ENCODE assay signal across 10 mouse cellular contexts in genomic region chr5:122146609-122147008, GRCm38 (mm10). TPM values are rescaled to one million over a fixed set of nuclear protein-coding genes. Genes with fewer than 3 reads are reported as not detected.
DNase-seq lines count a peak whose midpoint lies in the region; ATAC-seq and TF ChIP-seq lines count a peak whose summit lies in the region.
"Had no signal": no experiment of that assay in that cellular context is flagged by ENCODE, and none has a peak within 500 bp of the region (broad histone marks: within the 10 kb centered on the region; RNA-seq: fewer than 3 reads in every experiment).

No protein-coding gene starts in this region.

- no peaks in the 10 kb centered on the region for H3K9me3 ChIP-seq in forebrain, postnatal 0 days (ENCODE audit: low read length)
- H3K9me3 ChIP-seq in forebrain, embryonic 14.5 days (replicated peaks; ENCODE audit: control insufficient read depth, low read length): no peaks in the 10 kb centered on the region
- no peaks in the 10 kb centered on the region for H3K9me3 ChIP-seq in midbrain, embryonic 10.5 days (replicated peaks)
- no peaks in the 10 kb centered on the region for H3K9me3 ChIP-seq in midbrain, embryonic 13.5 days
- no peaks in the 10 kb centered on the region for H3K9me3 ChIP-seq in limb, embryonic 11.5 days (ENCODE audit: control insufficient read depth, low read length)
- no peaks in the 10 kb centered on the region for H3K9me3 ChIP-seq in stomach, embryonic 16.5 days (replicated peaks; ENCODE audit: control insufficient read depth, low read length)
- H3K9me3 ChIP-seq in forebrain, embryonic 13.5 days (replicated peaks): no peaks in the 10 kb centered on the region

- H3K4me3 ChIP-seq in forebrain, postnatal 0 days (ENCODE audit: low read depth, low read length): no peak overlapping the region
- H3K4me3 ChIP-seq in forebrain, embryonic 14.5 days (ENCODE audit: low read depth, low read length): no peak overlapping the region
- H3K4me3 ChIP-seq in midbrain, embryonic 10.5 days: no peak overlapping the region
- H3K4me3 ChIP-seq in midbrain, embryonic 13.5 days (replicated peaks): no peak overlapping the region
- H3K4me3 ChIP-seq in limb, embryonic 11.5 days (ENCODE audit: low read depth, low read length): no peak overlapping the region
- no peak overlapping the region for H3K4me3 ChIP-seq in stomach, embryonic 16.5 days (replicated peaks; ENCODE audit: low read length)
- H3K4me3 ChIP-seq in forebrain, embryonic 13.5 days: no peak overlapping the region

- no peaks in the 10 kb centered on the region for H3K4me1 ChIP-seq in forebrain, postnatal 0 days (ENCODE audit: insufficient read depth)
- H3K4me1 ChIP-seq in forebrain, embryonic 14.5 days (ENCODE audit: control insufficient read depth, insufficient read depth, low read length): no peaks in the 10 kb centered on the region
- peaks cover 11% of the 10 kb centered on the region; the same call in 1 of the 2 replicates for H3K4me1 ChIP-seq in midbrain, embryonic 10.5 days
- H3K4me1 ChIP-seq in midbrain, embryonic 13.5 days (replicated peaks): no peaks in the 10 kb centered on the region
- peaks cover 11% of the 10 kb centered on the region; the same call in 1 of the 2 replicates for H3K4me1 ChIP-seq in limb, embryonic 11.5 days (ENCODE audit: control insufficient read depth, insufficient read depth, low read length)
- H3K4me1 ChIP-seq in stomach, embryonic 16.5 days (ENCODE audit: control insufficient read depth, insufficient read depth, low read length): peaks cover 8% of the 10 kb centered on the region; the same call in 1 of the 2 replicates
- H3K4me1 ChIP-seq in forebrain, embryonic 13.5 days: no peaks in the 10 kb centered on the region

- no peak for ATAC-seq in forebrain, postnatal 0 days
- no peak for ATAC-seq in forebrain, embryonic 14.5 days
- no peak for ATAC-seq in midbrain, embryonic 13.5 days
- 0 out of 2 replicates have a peak, but pooled peaks have one; percentile 24 for ATAC-seq in limb, embryonic 11.5 days (ENCODE audit: insufficient number of reproducible peaks, low FRiP score, low TSS enrichment, low read depth)
- no peak for ATAC-seq in stomach, embryonic 16.5 days (ENCODE audit: insufficient read depth, low FRiP score)
- no peak for ATAC-seq in forebrain, embryonic 13.5 days

- H3K27ac ChIP-seq in forebrain, postnatal 0 days (ENCODE audit: low read depth, low read length): peak overlapping the region; percentile 52; the same call in 1 of the 2 replicates
- H3K27ac ChIP-seq in forebrain, embryonic 14.5 days (ENCODE audit: low read depth, low read length): no peak overlapping the region
- H3K27ac ChIP-seq in midbrain, embryonic 10.5 days (replicated peaks): peak overlapping the region; percentile 59; the same call in 1 of the 2 replicates
- H3K27ac ChIP-seq in midbrain, embryonic 13.5 days: no peak overlapping the region
- peak overlapping the region; percentile 84 for H3K27ac ChIP-seq in limb, embryonic 11.5 days (replicated peaks; ENCODE audit: low read depth, low read length)
- peak overlapping the region; percentile 97 for H3K27ac ChIP-seq in stomach, embryonic 16.5 days (ENCODE audit: low read length)
- H3K27ac ChIP-seq in forebrain, embryonic 13.5 days: no peak overlapping the region

- no peaks in the 10 kb centered on the region for H3K36me3 ChIP-seq in forebrain, postnatal 0 days (ENCODE audit: insufficient read depth)
- no peaks in the 10 kb centered on the region for H3K36me3 ChIP-seq in forebrain, embryonic 14.5 days (ENCODE audit: control insufficient read depth, insufficient read depth, low read length)
- H3K36me3 ChIP-seq in midbrain, embryonic 10.5 days: no peaks in the 10 kb centered on the region
- H3K36me3 ChIP-seq in midbrain, embryonic 13.5 days: no peaks in the 10 kb centered on the region
- H3K36me3 ChIP-seq in limb, embryonic 11.5 days (ENCODE audit: control insufficient read depth, insufficient read depth, low read length): no peaks in the 10 kb centered on the region
- H3K36me3 ChIP-seq in stomach, embryonic 16.5 days (ENCODE audit: control insufficient read depth, insufficient read depth, low read length): no peaks in the 10 kb centered on the region
- no peaks in the 10 kb centered on the region for H3K36me3 ChIP-seq in forebrain, embryonic 13.5 days (ENCODE audit: poor library complexity, severe bottlenecking)

- no peak overlapping the region for H3K4me2 ChIP-seq in forebrain, postnatal 0 days (ENCODE audit: low read depth)
- H3K4me2 ChIP-seq in forebrain, embryonic 14.5 days (ENCODE audit: low read length): no peak overlapping the region
- H3K4me2 ChIP-seq in midbrain, embryonic 13.5 days (replicated peaks): no peak overlapping the region
- no peak overlapping the region for H3K4me2 ChIP-seq in limb, embryonic 11.5 days (ENCODE audit: low read depth, severe bottlenecking)
- H3K4me2 ChIP-seq in stomach, embryonic 16.5 days (ENCODE audit: low read depth, low read length): no peak overlapping the region
- no peak overlapping the region for H3K4me2 ChIP-seq in forebrain, embryonic 13.5 days

- no peak for TF ChIP-seq CTCF in forebrain, postnatal 0 days (IDR thresholded peaks at IDR 0.05; ENCODE audit: low read depth)

- no peak overlapping the region for H3K9ac ChIP-seq in forebrain, postnatal 0 days
- no peak overlapping the region for H3K9ac ChIP-seq in forebrain, embryonic 14.5 days (ENCODE audit: low read length)
- H3K9ac ChIP-seq in midbrain, embryonic 13.5 days (replicated peaks): no peak overlapping the region
- H3K9ac ChIP-seq in limb, embryonic 11.5 days (ENCODE audit: low read length): 0 out of 2 replicates have a peak overlapping the region, but pooled peaks have one; percentile 40
- no peak overlapping the region for H3K9ac ChIP-seq in stomach, embryonic 16.5 days (ENCODE audit: low read length)
- H3K9ac ChIP-seq in forebrain, embryonic 13.5 days: no peak overlapping the region

- H3K27me3 ChIP-seq in forebrain, postnatal 0 days (ENCODE audit: insufficient read depth, low read length): no peaks in the 10 kb centered on the region
- H3K27me3 ChIP-seq in forebrain, embryonic 14.5 days (replicated peaks; ENCODE audit: control insufficient read depth, insufficient read depth, low read length): no peaks in the 10 kb centered on the region
- H3K27me3 ChIP-seq in midbrain, embryonic 10.5 days (ENCODE audit: low read depth, poor library complexity, severe bottlenecking): no peaks in the 10 kb centered on the region
- no peaks in the 10 kb centered on the region for H3K27me3 ChIP-seq in midbrain, embryonic 13.5 days
- no peaks in the 10 kb centered on the region for H3K27me3 ChIP-seq in limb, embryonic 11.5 days (ENCODE audit: control insufficient read depth, insufficient read depth, low read length)
- H3K27me3 ChIP-seq in stomach, embryonic 16.5 days (ENCODE audit: control insufficient read depth, insufficient read depth, low read length): no peaks in the 10 kb centered on the region
- H3K27me3 ChIP-seq in forebrain, embryonic 13.5 days: no peaks in the 10 kb centered on the region

- no peak for DNase-seq in forebrain, postnatal 0 days
- DNase-seq in forebrain, embryonic 14.5 days (ENCODE audit: low spot score): no peak
- no peak for DNase-seq in midbrain, embryonic 10.5 days (ENCODE audit: low spot score)
- DNase-seq in limb, embryonic 11.5 days (ENCODE audit: low spot score): no peak
- DNase-seq in embryo, embryonic 10 days (ENCODE audit: low spot score): no peak
- DNase-seq: adrenal gland, postnatal 25 days; right cerebral cortex, postnatal 25 days had no signal

RNA-seq across cellular contexts. Expression of gene Ccdc63, which starts 6.0 kb away (rescaled TPM):
- total RNA-seq in forebrain, postnatal 0 days (2014; rRNA removed): 0.43 TPM in 1 of 2 replicates, not detected in the other
- 0.08 and 0.16 TPM in 2 replicates for polyA plus RNA-seq in forebrain, postnatal 0 days (2015; fragmentation: Nextera tagmentation; extraction: Ambion mirVana)
- not detected in 2 replicates for polyA plus RNA-seq in forebrain, embryonic 14.5 days (2014; fragmentation: Nextera tagmentation; extraction: Ambion mirVana)
- polyA plus RNA-seq in midbrain, embryonic 10.5 days (2016; fragmentation: Nextera tagmentation; extraction: Ambion mirVana): not detected in 2 replicates
- not detected in 2 replicates for polyA plus RNA-seq in midbrain, embryonic 13.5 days (2015; fragmentation: Nextera tagmentation; extraction: Ambion mirVana)
- polyA plus RNA-seq in limb, embryonic 11.5 days (2014; fragmentation: Nextera tagmentation; extraction: Ambion mirVana): 0.04 TPM in 1 of 2 replicates, not detected in the other
- polyA plus RNA-seq in stomach, embryonic 16.5 days (2015; fragmentation: Nextera tagmentation; extraction: Ambion mirVana): not detected in 2 replicates
- polyA plus RNA-seq in forebrain, embryonic 13.5 days (2015; fragmentation: Nextera tagmentation; extraction: Ambion mirVana): not detected in 2 replicates
- total RNA-seq: adrenal gland, postnatal 25 days had no signal

RNA-seq across cellular contexts. Expression of gene Ppp1cc, which starts 11.5 kb away (rescaled TPM):
- 278 and 322 TPM in 2 replicates for total RNA-seq in forebrain, postnatal 0 days (2014; rRNA removed)
- 193 and 220 TPM in 2 replicates for polyA plus RNA-seq in forebrain, postnatal 0 days (2015; fragmentation: Nextera tagmentation; extraction: Ambion mirVana)
- polyA plus RNA-seq in forebrain, embryonic 14.5 days (2014; fragmentation: Nextera tagmentation; extraction: Ambion mirVana): 274 and 280 TPM in 2 replicates
- 320 and 339 TPM in 2 replicates for polyA plus RNA-seq in midbrain, embryonic 10.5 days (2016; fragmentation: Nextera tagmentation; extraction: Ambion mirVana)
- polyA plus RNA-seq in midbrain, embryonic 13.5 days (2015; fragmentation: Nextera tagmentation; extraction: Ambion mirVana): 235 and 262 TPM in 2 replicates
- polyA plus RNA-seq in limb, embryonic 11.5 days (2014; fragmentation: Nextera tagmentation; extraction: Ambion mirVana): 314 and 346 TPM in 2 replicates
- polyA plus RNA-seq in stomach, embryonic 16.5 days (2015; fragmentation: Nextera tagmentation; extraction: Ambion mirVana): 166 and 171 TPM in 2 replicates
- 288 TPM in 2 replicates for polyA plus RNA-seq in forebrain, embryonic 13.5 days (2015; fragmentation: Nextera tagmentation; extraction: Ambion mirVana)

RNA-seq across cellular contexts. Expression of gene Myl2, which starts 45.9 kb away (rescaled TPM):
- 0.38 and 2.9 TPM in 2 replicates for total RNA-seq in forebrain, postnatal 0 days (2014; rRNA removed)
- polyA plus RNA-seq in forebrain, postnatal 0 days (2015; fragmentation: Nextera tagmentation; extraction: Ambion mirVana): 1.7 TPM in 2 replicates
- polyA plus RNA-seq in forebrain, embryonic 14.5 days (2014; fragmentation: Nextera tagmentation; extraction: Ambion mirVana): 1.0 and 1.1 TPM in 2 replicates
- 0.43 and 0.59 TPM in 2 replicates for polyA plus RNA-seq in midbrain, embryonic 10.5 days (2016; fragmentation: Nextera tagmentation; extraction: Ambion mirVana)
- polyA plus RNA-seq in midbrain, embryonic 13.5 days (2015; fragmentation: Nextera tagmentation; extraction: Ambion mirVana): 0.93 and 1.6 TPM in 2 replicates
- 3.4 TPM in 1 of 2 replicates, not detected in the other for polyA plus RNA-seq in limb, embryonic 11.5 days (2014; fragmentation: Nextera tagmentation; extraction: Ambion mirVana)
- 1.1 and 17.1 TPM in 2 replicates for polyA plus RNA-seq in stomach, embryonic 16.5 days (2015; fragmentation: Nextera tagmentation; extraction: Ambion mirVana)
- polyA plus RNA-seq in forebrain, embryonic 13.5 days (2015; fragmentation: Nextera tagmentation; extraction: Ambion mirVana): 0.81 and 3.6 TPM in 2 replicates
- total RNA-seq: adrenal gland, postnatal 25 days had no signal

RNA-seq across cellular contexts. Expression of gene Hvcn1, which starts 60.0 kb away (rescaled TPM):
- 1.7 and 3.0 TPM in 2 replicates for total RNA-seq in forebrain, postnatal 0 days (2014; rRNA removed)
- polyA plus RNA-seq in forebrain, postnatal 0 days (2015; fragmentation: Nextera tagmentation; extraction: Ambion mirVana): 1.2 and 1.6 TPM in 2 replicates
- polyA plus RNA-seq in forebrain, embryonic 14.5 days (2014; fragmentation: Nextera tagmentation; extraction: Ambion mirVana): 1.3 and 2.4 TPM in 2 replicates
- polyA plus RNA-seq in midbrain, embryonic 10.5 days (2016; fragmentation: Nextera tagmentation; extraction: Ambion mirVana): 17.7 TPM in 2 replicates
- 4.0 and 4.1 TPM in 2 replicates for polyA plus RNA-seq in midbrain, embryonic 13.5 days (2015; fragmentation: Nextera tagmentation; extraction: Ambion mirVana)
- polyA plus RNA-seq in limb, embryonic 11.5 days (2014; fragmentation: Nextera tagmentation; extraction: Ambion mirVana): 6.0 and 8.5 TPM in 2 replicates
- polyA plus RNA-seq in stomach, embryonic 16.5 days (2015; fragmentation: Nextera tagmentation; extraction: Ambion mirVana): 5.6 and 7.0 TPM in 2 replicates
- polyA plus RNA-seq in forebrain, embryonic 13.5 days (2015; fragmentation: Nextera tagmentation; extraction: Ambion mirVana): 2.9 and 3.0 TPM in 2 replicates

Comparison
In these comparisons a context has a peak if more than half of its experiments do, and no peak if none do; other contexts are left out.
1. H3K27ac ChIP-seq: peak in forebrain, postnatal 0 days (single experiment), midbrain, embryonic 10.5 days (single experiment), limb, embryonic 11.5 days (single experiment) and stomach, embryonic 16.5 days (single experiment); none in forebrain, embryonic 14.5 days (single experiment), midbrain, embryonic 13.5 days (single experiment) and forebrain, embryonic 13.5 days (single experiment).